Mouse (Mus musculus): ENCODE data around the gene Acyp1. TPM values are rescaled to one million over a fixed set of nuclear protein-coding genes. Genes with fewer than 3 reads are reported as not detected.

Acyp1 gene
- polyA plus RNA-seq, 1 experiment from 2014 or later: 71.1 TPM

DNA sequence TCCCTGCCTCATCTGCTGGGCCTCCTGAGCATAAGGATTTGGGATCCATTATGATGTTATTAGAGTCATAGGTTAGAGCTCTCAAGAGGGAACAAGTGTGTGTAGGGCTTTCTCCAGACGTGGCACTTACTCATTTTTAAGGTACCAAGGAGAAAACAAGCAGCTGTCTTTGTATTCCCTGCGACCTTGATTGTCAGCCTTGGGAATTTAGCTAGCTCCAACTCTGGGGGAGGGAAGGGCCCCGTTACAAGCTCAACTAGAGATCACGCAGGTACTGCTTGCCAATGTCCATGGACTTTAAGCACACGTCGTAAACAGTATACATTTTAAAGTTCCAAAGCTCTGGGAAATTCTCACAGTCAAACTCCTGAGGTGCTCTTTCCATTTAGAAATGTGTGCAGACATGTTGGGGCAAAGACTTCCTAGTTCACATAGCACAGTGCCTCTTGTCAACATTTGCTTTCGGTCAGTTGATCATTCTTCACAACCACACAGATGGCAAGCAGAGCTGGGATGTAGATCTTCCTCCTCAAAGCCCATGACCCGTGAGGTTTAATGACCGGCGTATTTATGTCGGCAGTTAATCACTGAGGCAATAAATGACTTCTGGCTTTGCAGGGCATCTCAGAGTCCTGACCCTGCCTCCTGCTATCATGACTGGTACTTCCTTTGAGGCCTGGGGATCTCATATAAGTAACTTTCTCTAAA, 10.0 kb upstream of the Acyp1 start:
- no peak overlapping the region for H3K9ac ChIP-seq (ENCODE audit: low read length)
- 71% methylated on average over 11 of the region's 11 CpGs for WGBS
- no peak overlapping the region for H3K27ac ChIP-seq (ENCODE audit: low read length)

DNA sequence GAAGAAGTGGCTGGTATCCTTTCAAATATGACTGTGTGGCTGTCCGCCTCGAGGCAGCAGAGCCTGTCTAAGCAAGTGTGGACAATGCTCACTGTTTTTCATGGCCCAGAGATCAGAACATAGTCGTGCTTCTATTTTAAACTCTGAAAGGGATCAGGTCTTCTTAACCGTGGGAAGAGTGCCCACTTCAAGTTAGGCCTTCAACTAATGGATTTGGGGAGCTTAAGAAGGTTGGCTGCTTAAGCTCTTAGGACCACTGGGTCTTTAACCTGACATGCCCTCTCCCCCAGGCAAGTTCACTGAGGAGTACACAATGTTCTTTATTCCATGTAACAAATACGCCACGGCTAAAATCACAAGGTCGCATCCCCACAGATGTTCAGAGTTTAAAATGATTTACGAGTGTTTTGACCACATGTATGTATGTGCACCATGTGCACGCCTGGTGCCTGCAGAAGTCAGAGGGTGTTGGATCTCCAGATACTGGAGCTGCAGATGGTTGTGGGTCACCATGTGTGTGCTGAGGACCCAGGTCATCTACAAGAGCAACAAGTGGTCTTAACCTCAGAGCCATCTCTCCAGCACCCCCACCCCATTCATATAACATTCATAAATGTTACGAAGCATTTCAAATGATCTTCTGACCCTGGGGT, 9.2 kb upstream of the Acyp1 start:
- ATAC-seq (replicated peaks; ENCODE audit: extremely low read depth, insufficient read depth, low FRiP score): no peak
- 75% methylated on average over 10 of the region's 10 CpGs for WGBS

More for the DNA sequence above, 10.0 kb upstream of the Acyp1 start:
- peaks cover 29% of the 10 kb centered on the region for H3K36me3 ChIP-seq (ENCODE audit: control insufficient read depth, insufficient read depth)
- H3K4me3 ChIP-seq (ENCODE audit: low read length): no peak overlapping the region
- peaks cover 10% of the 10 kb centered on the region for H3K9me3 ChIP-seq (replicated peaks; ENCODE audit: control insufficient read depth, low read length)
- no peaks in the 10 kb centered on the region for H3K27me3 ChIP-seq (ENCODE audit: control insufficient read depth, insufficient read depth, low read length)
- no peak for ATAC-seq (replicated peaks; ENCODE audit: extremely low read depth, insufficient read depth, low FRiP score)
- no peaks in the 10 kb centered on the region for H3K4me1 ChIP-seq (ENCODE audit: control insufficient read depth, insufficient read depth, low read length)
- no peak overlapping the region for H3K4me2 ChIP-seq (ENCODE audit: low read depth, low read length)

DNA sequence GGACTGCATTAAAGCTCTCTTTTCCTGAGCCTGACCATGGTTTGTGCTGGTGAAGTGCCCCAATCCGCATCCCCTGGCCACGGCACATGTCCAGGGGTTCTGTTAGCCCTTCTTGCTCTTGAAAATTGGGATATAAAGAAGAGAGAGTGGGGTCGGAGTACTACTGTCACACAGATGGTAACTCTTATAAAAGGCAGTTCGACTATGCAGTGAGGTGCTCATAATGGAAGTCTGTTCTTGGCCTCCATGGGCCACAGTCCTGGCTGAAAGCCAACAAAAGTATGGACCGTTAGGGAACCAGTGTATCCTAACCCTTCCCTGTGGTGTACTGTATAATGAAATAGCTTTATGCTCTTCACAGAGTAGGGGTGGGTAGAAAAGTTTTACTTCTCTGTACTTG, 8.7 kb upstream of the Acyp1 start:
- no peak for ATAC-seq (replicated peaks; ENCODE audit: extremely low read depth, insufficient read depth, low FRiP score)
- no peaks in the 10 kb centered on the region for H3K27me3 ChIP-seq (ENCODE audit: control insufficient read depth, insufficient read depth, low read length)
- 77% methylated on average over 5 of the region's 5 CpGs for WGBS

More for the DNA sequence above, 9.2 kb upstream of the Acyp1 start:
- no peak overlapping the region for H3K27ac ChIP-seq (ENCODE audit: low read length)
- H3K4me2 ChIP-seq (ENCODE audit: low read depth, low read length): no peak overlapping the region
- no peak overlapping the region for H3K9ac ChIP-seq (ENCODE audit: low read length)
- peaks cover 12% of the 10 kb centered on the region for H3K9me3 ChIP-seq (replicated peaks; ENCODE audit: control insufficient read depth, low read length)
- H3K4me3 ChIP-seq (ENCODE audit: low read length): no peak overlapping the region
- peaks cover 24% of the 10 kb centered on the region for H3K36me3 ChIP-seq (ENCODE audit: control insufficient read depth, insufficient read depth)
- no peaks in the 10 kb centered on the region for H3K27me3 ChIP-seq (ENCODE audit: control insufficient read depth, insufficient read depth, low read length)
- H3K4me1 ChIP-seq (ENCODE audit: control insufficient read depth, insufficient read depth, low read length): peaks cover under 1% of the 10 kb centered on the region

DNA sequence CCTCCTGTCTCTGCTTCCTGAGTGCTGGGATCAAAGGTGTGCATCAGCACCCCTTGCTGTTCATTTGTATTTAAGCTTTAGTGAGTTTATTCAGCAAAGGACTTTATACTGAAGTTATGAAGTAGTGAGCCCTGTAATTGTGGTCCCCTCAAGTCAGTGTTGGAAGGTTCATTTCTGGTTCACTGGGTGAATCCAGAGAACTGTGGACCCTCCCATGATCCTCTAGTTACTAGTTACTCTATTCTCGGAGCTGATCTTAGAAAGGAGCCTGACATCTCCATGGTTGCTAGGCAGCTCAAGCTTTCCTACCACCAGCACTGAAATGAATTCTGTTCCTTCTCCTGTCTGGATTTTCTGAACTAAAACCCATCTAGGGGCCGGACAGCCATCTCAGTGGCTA, 7.3 kb upstream of the Acyp1 start:
- Histone ChIP-seq H3K27me3 (ENCODE audit: control insufficient read depth, insufficient read depth, low read length) (no peaks in the 10 kb centered on the region), H3K4me2 (ENCODE audit: low read depth, low read length) (no peak overlapping the region), H3K9me3 (replicated peaks; ENCODE audit: control insufficient read depth, low read length) (peaks cover 12% of the 10 kb centered on the region), H3K27ac (ENCODE audit: low read length) (no peak overlapping the region), H3K9ac (ENCODE audit: low read length) (no peak overlapping the region), H3K4me1 (ENCODE audit: control insufficient read depth, insufficient read depth, low read length) (peaks cover 5% of the 10 kb centered on the region), H3K36me3 (ENCODE audit: control insufficient read depth, insufficient read depth) (peaks cover 8% of the 10 kb centered on the region), H3K4me3 (ENCODE audit: low read length) (no peak overlapping the region)
- no peak for ATAC-seq (replicated peaks; ENCODE audit: extremely low read depth, insufficient read depth, low FRiP score)
- WGBS: 91% methylated on average over 2 of the region's 2 CpGs

More for the DNA sequence above, 8.7 kb upstream of the Acyp1 start:
- no peak overlapping the region for H3K9ac ChIP-seq (ENCODE audit: low read length)
- H3K4me1 ChIP-seq (ENCODE audit: control insufficient read depth, insufficient read depth, low read length): peaks cover 5% of the 10 kb centered on the region
- H3K4me2 ChIP-seq (ENCODE audit: low read depth, low read length): no peak overlapping the region
- peaks cover 20% of the 10 kb centered on the region for H3K36me3 ChIP-seq (ENCODE audit: control insufficient read depth, insufficient read depth)
- no peak overlapping the region for H3K27ac ChIP-seq (ENCODE audit: low read length)
- no peak overlapping the region for H3K4me3 ChIP-seq (ENCODE audit: low read length)
- H3K9me3 ChIP-seq (replicated peaks; ENCODE audit: control insufficient read depth, low read length): peaks cover 12% of the 10 kb centered on the region

DNA sequence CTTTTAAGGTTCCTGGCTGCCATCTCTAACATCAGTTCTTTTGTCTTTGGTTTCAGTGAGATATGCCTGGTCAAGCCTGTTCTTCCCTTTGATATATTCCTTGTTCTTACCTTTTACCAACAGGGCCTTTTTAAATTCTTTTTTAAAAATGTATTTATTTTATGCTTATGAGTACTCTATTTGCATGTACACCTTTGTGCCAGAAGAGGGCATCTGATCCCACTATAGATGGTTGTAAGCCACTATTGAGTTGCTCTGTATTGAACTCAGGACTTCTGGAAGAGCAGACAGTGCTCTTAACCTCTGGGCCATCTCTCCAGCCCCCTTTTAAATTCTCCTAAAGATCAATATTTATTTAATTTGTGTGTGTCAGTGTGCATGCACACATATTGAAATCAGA, 4.7 kb upstream of the Acyp1 start:
- no peak for ATAC-seq (replicated peaks; ENCODE audit: extremely low read depth, insufficient read depth, low FRiP score)
- Histone ChIP-seq H3K9me3 (replicated peaks; ENCODE audit: control insufficient read depth, low read length) (peaks cover 12% of the 10 kb centered on the region), H3K27me3 (ENCODE audit: control insufficient read depth, insufficient read depth, low read length) (peaks cover 2% of the 10 kb centered on the region; the same call in 1 of the 2 replicates), H3K4me2 (ENCODE audit: low read depth, low read length) (no peak overlapping the region), H3K4me1 (ENCODE audit: control insufficient read depth, insufficient read depth, low read length) (peaks cover 13% of the 10 kb centered on the region), H3K4me3 (ENCODE audit: low read length) (no peak overlapping the region), H3K27ac (ENCODE audit: low read length) (no peak overlapping the region), H3K36me3 (ENCODE audit: control insufficient read depth, insufficient read depth) (peaks cover 8% of the 10 kb centered on the region), H3K9ac (ENCODE audit: low read length) (no peak overlapping the region)

DNA sequence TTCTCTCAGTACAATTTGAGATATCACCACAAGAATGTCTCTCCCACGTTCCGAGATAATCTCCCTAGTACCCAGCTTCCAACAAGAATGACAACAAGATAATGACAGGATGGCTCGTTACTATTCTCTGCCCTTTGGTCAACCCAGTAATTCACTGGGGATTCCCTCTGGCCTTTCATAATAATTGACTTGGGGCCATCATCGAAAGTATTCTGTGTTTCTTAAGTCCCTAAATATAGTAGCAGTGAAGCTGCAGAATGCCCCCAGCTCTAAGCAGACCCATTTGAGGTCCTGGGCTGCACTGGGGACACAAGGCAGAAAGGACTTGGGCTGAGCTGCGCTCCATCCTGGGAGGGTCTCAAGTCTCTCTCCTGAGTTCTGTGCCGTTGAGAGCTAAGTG, 4.0 kb upstream of the Acyp1 start:
- H3K4me3 ChIP-seq (ENCODE audit: low read length): no peak overlapping the region
- 46% methylated on average over 6 of the region's 6 CpGs for WGBS
- H3K4me2 ChIP-seq (ENCODE audit: low read depth, low read length): peak overlapping the region; percentile 12; the same call in 1 of the 2 replicates
- peaks cover 13% of the 10 kb centered on the region for H3K4me1 ChIP-seq (ENCODE audit: control insufficient read depth, insufficient read depth, low read length)
- H3K27me3 ChIP-seq (ENCODE audit: control insufficient read depth, insufficient read depth, low read length): peaks cover 2% of the 10 kb centered on the region; the same call in 1 of the 2 replicates
- no peak for ATAC-seq (replicated peaks; ENCODE audit: extremely low read depth, insufficient read depth, low FRiP score)
- no peak overlapping the region for H3K9ac ChIP-seq (ENCODE audit: low read length)
- H3K36me3 ChIP-seq (ENCODE audit: control insufficient read depth, insufficient read depth): peaks cover 8% of the 10 kb centered on the region
- 0 out of 2 replicates have a peak overlapping the region, but pooled peaks have one; percentile 4 for H3K27ac ChIP-seq (ENCODE audit: low read length)
- peaks cover 12% of the 10 kb centered on the region for H3K9me3 ChIP-seq (replicated peaks; ENCODE audit: control insufficient read depth, low read length)

DNA sequence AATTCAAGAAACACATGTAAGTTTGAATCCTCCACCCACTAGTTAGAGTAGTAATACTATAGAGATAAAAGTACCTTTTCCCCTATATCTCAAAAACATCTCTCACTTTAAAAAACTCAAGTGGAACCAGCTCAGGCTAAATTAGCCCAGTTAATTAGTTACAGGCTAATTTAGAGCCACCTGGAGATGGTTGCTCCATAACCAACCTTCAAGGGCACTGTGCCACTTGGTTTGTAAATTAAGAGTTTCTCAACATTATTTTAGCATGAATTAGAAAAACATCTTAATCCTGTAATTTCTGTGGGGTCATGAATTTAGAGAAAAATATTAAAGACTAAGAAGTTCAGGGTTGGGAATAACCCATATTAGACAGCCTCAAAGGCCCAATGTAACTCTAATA, 3.3 kb upstream of the Acyp1 start:
- no peak overlapping the region for H3K4me3 ChIP-seq (ENCODE audit: low read length)
- ATAC-seq (replicated peaks; ENCODE audit: extremely low read depth, insufficient read depth, low FRiP score): no peak

DNA sequence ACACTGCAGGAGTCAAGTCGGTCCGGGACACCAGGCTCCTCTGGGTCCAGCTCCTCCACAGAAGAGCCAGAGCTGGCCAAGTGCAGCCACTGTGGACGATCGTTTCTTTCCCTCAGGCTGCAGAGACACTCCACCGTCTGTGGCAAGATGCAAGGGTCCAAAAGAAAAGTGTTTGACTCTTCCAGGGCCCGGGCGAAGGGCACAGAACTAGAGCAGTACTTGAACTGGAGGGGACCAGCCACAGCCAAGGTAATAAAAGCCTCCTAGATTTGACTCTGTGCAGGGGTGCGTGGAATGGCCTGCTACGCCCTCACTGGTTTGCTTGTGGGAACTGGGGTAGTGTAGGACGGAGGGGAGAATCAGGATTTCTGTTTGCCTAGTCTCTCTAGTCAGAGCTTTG, 2.4 kb upstream of the Acyp1 start:
- Histone ChIP-seq H3K9me3 (replicated peaks; ENCODE audit: control insufficient read depth, low read length) (peaks cover 12% of the 10 kb centered on the region), H3K36me3 (ENCODE audit: control insufficient read depth, insufficient read depth) (peaks cover 8% of the 10 kb centered on the region), H3K4me1 (ENCODE audit: control insufficient read depth, insufficient read depth, low read length) (peaks cover 13% of the 10 kb centered on the region), H3K27ac (ENCODE audit: low read length) (no peak overlapping the region), H3K4me3 (ENCODE audit: low read length) (no peak overlapping the region), H3K27me3 (ENCODE audit: control insufficient read depth, insufficient read depth, low read length) (peaks cover 2% of the 10 kb centered on the region; the same call in 1 of the 2 replicates), H3K9ac (ENCODE audit: low read length) (no peak overlapping the region), H3K4me2 (ENCODE audit: low read depth, low read length) (peak overlapping the region; percentile 8; the same call in 1 of the 2 replicates)
- WGBS: 74% methylated on average over 10 of the region's 10 CpGs
- ATAC-seq (replicated peaks; ENCODE audit: extremely low read depth, insufficient read depth, low FRiP score): no peak

More for the DNA sequence above, 3.3 kb upstream of the Acyp1 start:
- peaks cover 8% of the 10 kb centered on the region for H3K36me3 ChIP-seq (ENCODE audit: control insufficient read depth, insufficient read depth)
- H3K27me3 ChIP-seq (ENCODE audit: control insufficient read depth, insufficient read depth, low read length): peaks cover 2% of the 10 kb centered on the region; the same call in 1 of the 2 replicates
- H3K27ac ChIP-seq (ENCODE audit: low read length): no peak overlapping the region
- peaks cover 12% of the 10 kb centered on the region for H3K9me3 ChIP-seq (replicated peaks; ENCODE audit: control insufficient read depth, low read length)
- no peak overlapping the region for H3K4me2 ChIP-seq (ENCODE audit: low read depth, low read length)
- H3K9ac ChIP-seq (ENCODE audit: low read length): no peak overlapping the region
- H3K4me1 ChIP-seq (ENCODE audit: control insufficient read depth, insufficient read depth, low read length): peaks cover 13% of the 10 kb centered on the region
